14 mouse cellular contexts compared by ENCODE assay signal in the genomic region with DNA sequence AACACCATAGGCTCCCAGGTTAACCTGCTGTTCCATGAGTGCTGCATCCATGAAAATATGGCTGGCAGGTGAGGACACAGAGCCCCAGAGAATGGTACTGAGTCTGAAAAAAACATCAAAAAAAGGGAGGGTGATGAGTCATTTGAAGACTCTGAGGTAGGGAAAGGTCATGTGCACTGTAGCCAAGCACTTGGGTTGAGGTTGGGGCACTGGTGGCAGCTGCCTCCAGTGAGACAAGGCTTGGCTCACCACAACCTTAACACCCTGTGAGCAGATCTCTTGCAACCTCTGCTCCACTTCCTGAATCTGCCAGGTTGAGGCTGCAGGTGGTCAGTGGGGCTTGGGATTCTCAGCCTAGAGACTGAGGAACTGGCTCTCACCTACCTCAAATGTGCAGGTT. TPM values are rescaled to one million over a fixed set of nuclear protein-coding genes. Genes with fewer than 3 reads are reported as not detected.
A peak's percentile ranks its signal among the peaks of the same experiment; 100 is the strongest.
DNase-seq lines count a peak whose midpoint lies in the region; ATAC-seq and TF ChIP-seq lines count a peak whose summit lies in the region.
"Had no signal": no experiment of that assay in that cellular context is flagged by ENCODE, and none has a peak within 500 bp of the region (broad histone marks: within the 10 kb centered on the region; RNA-seq: fewer than 3 reads in every experiment).

No protein-coding gene starts in this region.

- H3K36me3 ChIP-seq in midbrain, embryonic 10.5 days, result no peaks in the 10 kb centered on the region

- H3K27ac ChIP-seq in brown adipose tissue, adult 24 weeks (replicated peaks; ENCODE audit: low read depth, low read length), result peak overlapping the region; percentile 46
- no peak overlapping the region for H3K27ac ChIP-seq in midbrain, embryonic 10.5 days (replicated peaks)
- H3K27ac ChIP-seq in left cerebral cortex, adult 2 months, result no peak overlapping the region
- H3K27ac ChIP-seq in layer of hippocampus, adult 2 months, result no peak overlapping the region
- H3K27ac ChIP-seq: hindbrain, embryonic 14.5 days had no signal

- intact Hi-C loops in left cerebral cortex, adult 2 months (cut with DNase I), result no loop called here

- ATAC-seq in megakaryocyte progenitor cell, adult 5-6 weeks (replicated peaks; ENCODE audit: poor library complexity), result peak; percentile 89
- ATAC-seq: Patski had no signal

- no peak overlapping the region for H3K4me3 ChIP-seq in brown adipose tissue, adult 24 weeks (ENCODE audit: insufficient read depth, low read depth, low read length)
- no peak overlapping the region for H3K4me3 ChIP-seq in midbrain, embryonic 10.5 days
- no peak overlapping the region for H3K4me3 ChIP-seq in left cerebral cortex, adult 2 months
- no peak overlapping the region for H3K4me3 ChIP-seq in layer of hippocampus, adult 2 months

- peaks cover 24% of the 10 kb centered on the region for H3K4me1 ChIP-seq in brown adipose tissue, adult 24 weeks (ENCODE audit: control insufficient read depth, insufficient read depth, insufficient read length, low read length)
- peaks cover 8% of the 10 kb centered on the region; the same call in 1 of the 2 replicates for H3K4me1 ChIP-seq in midbrain, embryonic 10.5 days

- H3K9me3 ChIP-seq in midbrain, embryonic 10.5 days (replicated peaks), result no peaks in the 10 kb centered on the region

- 0 out of 2 replicates have a peak, but pooled peaks cover 5% of the 10 kb centered on the region for H3K27me3 ChIP-seq in midbrain, embryonic 10.5 days (ENCODE audit: low read depth, poor library complexity, severe bottlenecking)
- H3K27me3 ChIP-seq: Patski had no signal

- peak; percentile 64 to 70 for DNase-seq in spleen, postnatal 36 days (ENCODE audit: low spot score in 2 of 2)
- no peak for DNase-seq in spleen, postnatal 14 days (ENCODE audit: low spot score in 2 of 2)
- peak; percentile 35 to 66 for DNase-seq in thymus, postnatal 36 days
- no peak for DNase-seq in midbrain, embryonic 10.5 days (ENCODE audit: low spot score)
- no peak for DNase-seq in left cerebral cortex, adult 2 months (ENCODE audit: extremely low spot score in 1 of 2, low spot score in 2 of 2)
- no peak for DNase-seq in layer of hippocampus, adult 2 months (ENCODE audit: low spot score in 2 of 2)
- DNase-seq: embryo, embryonic 11 days; gastrocnemius, postnatal 36 days; kidney, postnatal 36 days had no signal

- TF ChIP-seq CTCF in left cerebral cortex, adult 2 months (IDR thresholded peaks at IDR 0.05), result no peak
- TF ChIP-seq CTCF in layer of hippocampus, adult 2 months (conservative IDR thresholded peaks at IDR 0.05), result no peak

RNA-seq across cellular contexts. Expression of a gene that starts 6.0 kb away (rescaled TPM):
- polyA plus RNA-seq in brown adipose tissue, adult 24 weeks (2012; ENCODE audit: insufficient read depth, insufficient read length, missing spikeins), result 147 and 149 TPM in 2 replicates
- total RNA-seq in megakaryocyte progenitor cell, adult 5-6 weeks (2015), result 146 and 154 TPM in 2 replicates
- total RNA-seq in megakaryocyte progenitor cell, adult 5-6 weeks (2017), result 113 and 122 TPM in 2 replicates
- 26.0 and 27.9 TPM in 2 replicates for polyA plus RNA-seq in midbrain, embryonic 10.5 days (2016; fragmentation: Nextera tagmentation; extraction: Ambion mirVana)
- 10 to 100 TPM; 20.2 to 20.3 TPM for total RNA-seq in left cerebral cortex, adult 2 months (2021)
- total RNA-seq in layer of hippocampus, adult 2 months (2021), result 10 to 100 TPM; 19.8 to 25.5 TPM

RNA-seq across cellular contexts. Expression of a gene that starts 25.0 kb away (rescaled TPM):
- polyA plus RNA-seq in brown adipose tissue, adult 24 weeks (2012; ENCODE audit: insufficient read depth, insufficient read length, missing spikeins), result 13.8 TPM in 1 of 2 replicates, not detected in the other
- not detected in 2 replicates for total RNA-seq in megakaryocyte progenitor cell, adult 5-6 weeks (2015)
- total RNA-seq in megakaryocyte progenitor cell, adult 5-6 weeks (2017), result not detected in 2 replicates
- not detected in 2 replicates for polyA plus RNA-seq in midbrain, embryonic 10.5 days (2016; fragmentation: Nextera tagmentation; extraction: Ambion mirVana)
- total RNA-seq in left cerebral cortex, adult 2 months (2021), result not detected
- not detected for total RNA-seq in layer of hippocampus, adult 2 months (2021)
- total RNA-seq: gastrocnemius, postnatal 36 days had no signal
- polyA plus RNA-seq: hindbrain, embryonic 14.5 days; liver, adult 2 months had no signal

RNA-seq across cellular contexts. Expression of a gene that starts 39.4 kb away (rescaled TPM):
- 29.5 and 44.8 TPM in 2 replicates for polyA plus RNA-seq in brown adipose tissue, adult 24 weeks (2012; ENCODE audit: insufficient read depth, insufficient read length, missing spikeins)
- 42.7 and 46.2 TPM in 2 replicates for total RNA-seq in megakaryocyte progenitor cell, adult 5-6 weeks (2015)
- 36.6 and 39.2 TPM in 2 replicates for total RNA-seq in megakaryocyte progenitor cell, adult 5-6 weeks (2017)
- 6.9 and 8.9 TPM in 2 replicates for polyA plus RNA-seq in midbrain, embryonic 10.5 days (2016; fragmentation: Nextera tagmentation; extraction: Ambion mirVana)
- 1 to 10 TPM; 8.5 to 9.1 TPM for total RNA-seq in left cerebral cortex, adult 2 months (2021)
- 1 to 10 TPM; 8.6 to 9.0 TPM for total RNA-seq in layer of hippocampus, adult 2 months (2021)

Comparison
In these comparisons a context has a peak if more than half of its experiments do, and no peak if none do; other contexts are left out.
1. DNase-seq: peak in spleen, postnatal 36 days (2 of 2) and thymus, postnatal 36 days (2 of 2); none in spleen, postnatal 14 days (0 of 2), midbrain, embryonic 10.5 days (single experiment), left cerebral cortex, adult 2 months (0 of 2) and layer of hippocampus, adult 2 months (0 of 2).
2. RNA of a gene that starts 6.0 kb away (total RNA-seq): 113 to 154 TPM in megakaryocyte progenitor cell, adult 5-6 weeks; 19.8 to 25.5 TPM in layer of hippocampus, adult 2 months and 20.2 to 20.3 TPM in left cerebral cortex, adult 2 months; every median in the first group is over 4 times any median in the second.